Mouse (Mus musculus) T-helper 17 cell (primary cell): ENCODE measurements around the gene Th.

Experiments used
- in situ Hi-C, 2 experiments: fragments of 300-600 bp; cut with MboI, MseI; formaldehyde crosslinking; loops; 1 replicate in 1 of 2; 2 replicates in 1 of 2; pipeline ENCODE4 v1.15.1; 2025; ENCODE audit warnings: high pct_unique_total_duplicates in 2 of 2

Th gene

DNA sequence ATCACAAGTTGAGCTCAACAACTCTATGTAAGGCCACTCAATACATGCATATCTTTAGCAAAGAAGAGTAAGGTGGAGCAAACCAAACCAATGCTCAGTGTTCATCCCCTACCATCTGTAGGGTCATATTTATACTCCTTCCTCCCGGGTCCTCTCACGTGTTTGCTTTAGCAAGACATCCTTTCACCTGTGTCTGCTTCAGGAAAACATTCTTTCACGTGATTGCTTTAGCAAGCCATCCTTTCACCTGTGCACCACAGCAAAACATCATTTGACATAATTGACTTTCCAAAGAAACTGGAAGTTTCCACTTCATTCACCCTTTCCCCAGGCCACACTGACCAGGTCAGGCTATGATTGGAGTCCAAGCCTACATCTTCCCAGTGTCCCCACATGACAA lies at the start of gene Th:
TSS of gene Th (minus strand) at position 101 of the 400 bp plus-strand sequence.
- in situ Hi-C loops = no loop called here

DNA sequence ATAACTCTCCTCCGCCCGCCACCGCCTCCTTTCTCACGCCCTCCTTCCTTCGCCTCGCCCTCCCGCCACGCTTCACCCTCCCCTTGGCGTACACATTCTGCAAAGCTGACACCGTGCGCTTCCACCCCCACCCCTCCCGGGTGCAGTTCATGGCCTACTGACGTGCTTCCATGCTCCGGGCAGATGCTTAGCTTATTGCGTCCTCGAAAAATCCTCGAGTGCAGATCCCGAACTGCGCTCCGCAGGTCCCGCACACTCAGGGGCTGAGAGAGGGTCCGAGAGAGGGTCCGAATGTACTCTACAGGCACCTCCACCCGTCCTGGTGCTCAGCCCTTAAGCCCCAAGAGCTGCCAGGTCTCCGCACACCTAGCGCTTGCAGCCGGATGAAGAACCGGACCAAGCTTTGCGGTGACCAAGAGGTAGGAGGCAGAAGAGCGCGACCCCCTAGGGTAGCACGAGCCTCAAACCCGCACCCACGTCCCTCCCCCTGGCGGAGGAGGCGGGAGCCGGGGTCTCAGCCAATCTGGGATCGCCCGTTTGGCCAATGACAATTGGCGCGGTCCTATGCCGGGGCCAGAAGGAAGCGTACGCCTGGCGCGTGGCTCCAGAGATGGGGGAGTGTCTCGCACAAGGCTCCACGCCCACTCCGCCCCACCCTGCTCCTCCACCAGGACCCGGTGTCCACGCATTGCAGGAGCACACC lies 38.0 kb upstream of the Th start, which contains the start of gene Ascl2:
TSS of gene Ascl2 (minus strand) at position 456 of the 703 bp plus-strand sequence.
- in situ Hi-C loops = loop anchor here in 1 of 2 experiments (25.0 kb wide), 1 partner anchor 1043 kb away; the partner anchor contains the start of gene Shank2

DNA sequence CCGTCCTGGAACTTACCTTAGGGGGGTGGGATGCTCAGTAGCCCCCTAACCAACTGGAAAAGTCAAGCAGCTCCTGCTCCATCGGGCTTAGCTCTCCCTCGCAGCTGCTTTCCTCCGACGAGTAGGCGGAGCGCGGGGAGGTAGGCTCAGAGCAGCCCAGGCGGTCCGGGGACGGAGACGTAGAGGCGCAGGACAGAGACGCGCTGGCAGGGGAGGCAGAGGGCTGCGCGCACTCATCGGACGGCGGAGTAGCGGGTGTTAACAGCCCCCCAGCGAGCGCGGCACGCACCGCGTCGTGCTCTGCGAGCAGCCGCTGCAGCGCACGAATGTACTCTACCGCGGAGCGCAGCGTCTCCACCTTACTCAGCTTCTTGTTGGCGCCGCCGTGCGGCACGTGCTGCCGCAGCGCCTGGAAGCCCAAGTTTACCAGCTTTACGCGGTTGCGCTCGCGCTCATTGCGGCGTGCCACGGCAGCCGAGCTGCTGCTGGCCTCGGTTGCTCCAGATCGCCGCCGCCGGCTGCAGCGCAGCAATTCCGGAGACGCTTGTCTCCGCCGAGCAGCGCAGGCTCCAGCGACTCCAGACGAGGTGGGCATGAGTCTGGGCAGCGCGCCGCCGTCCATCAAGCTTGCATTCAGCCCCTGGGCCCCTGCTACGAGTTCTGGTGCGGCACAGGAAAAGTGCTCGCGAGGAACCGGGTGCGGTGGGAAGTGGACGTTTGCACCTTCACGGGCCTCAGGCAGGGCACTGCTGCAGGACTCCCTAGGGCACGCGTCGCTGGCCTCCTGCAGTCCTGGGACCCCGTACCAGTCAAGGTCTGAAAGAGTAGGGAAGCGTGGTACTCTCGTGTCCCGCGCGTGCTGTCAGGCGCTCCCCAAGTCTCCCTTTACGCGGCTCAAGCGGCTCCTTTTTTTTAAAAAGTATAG lies 37.2 kb upstream of the Th start:
- in situ Hi-C loops = loop anchor here in 1 of 2 experiments (25.0 kb wide), 1 partner anchor 1044 kb away; the partner anchor contains the start of gene Shank2

DNA sequence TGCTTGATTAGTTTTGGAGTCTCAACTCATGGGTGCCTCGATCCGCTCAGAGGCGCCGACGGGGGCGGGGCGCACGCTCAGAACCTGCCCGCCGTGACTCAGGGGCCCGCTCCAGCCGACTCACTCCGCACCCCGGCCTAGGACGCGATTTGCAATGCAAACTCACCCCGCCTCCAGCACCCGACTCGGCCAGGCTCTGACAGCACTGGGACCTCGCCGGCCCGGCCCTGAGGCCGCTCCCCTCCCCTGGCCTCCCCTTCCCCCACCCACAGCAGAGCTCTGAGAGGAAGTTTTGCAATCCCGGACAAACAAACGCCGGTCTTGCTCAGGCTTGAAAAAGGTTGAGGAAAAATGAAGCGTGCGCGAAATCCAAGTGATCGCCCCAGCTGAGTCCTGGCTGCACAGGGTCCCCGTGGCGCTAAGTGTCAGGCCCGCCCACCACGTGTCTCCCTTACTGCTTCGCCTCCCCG lies 36.5 kb upstream of the Th start:
- in situ Hi-C loops = loop anchor here in 1 of 2 experiments (25.0 kb wide), 1 partner anchor 1045 kb away; the partner anchor contains the start of gene Shank2

DNA sequence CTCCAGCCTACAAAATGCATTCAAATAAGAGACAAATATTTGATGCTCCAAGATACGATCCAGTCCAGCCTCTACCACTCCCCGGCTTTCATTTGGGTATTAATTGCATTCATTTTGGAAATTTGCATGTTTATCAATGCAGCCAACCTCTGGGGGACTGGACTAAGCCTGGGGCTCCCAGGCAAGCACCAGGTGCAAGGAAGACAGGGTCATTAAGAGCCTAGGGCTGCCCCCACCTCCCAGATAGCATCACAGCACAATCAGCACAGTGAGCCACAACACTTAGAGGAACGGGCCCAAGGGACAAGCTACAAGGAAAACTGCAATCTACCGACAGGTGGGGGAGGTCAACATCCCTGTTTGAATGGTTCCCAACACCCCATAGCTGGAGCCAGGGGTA lies 28.8 kb upstream of the Th start:
- in situ Hi-C loops = loop anchor here in 1 of 2 experiments (25.0 kb wide), 1 partner anchor 1053 kb away; the partner anchor contains the start of gene Shank2

DNA sequence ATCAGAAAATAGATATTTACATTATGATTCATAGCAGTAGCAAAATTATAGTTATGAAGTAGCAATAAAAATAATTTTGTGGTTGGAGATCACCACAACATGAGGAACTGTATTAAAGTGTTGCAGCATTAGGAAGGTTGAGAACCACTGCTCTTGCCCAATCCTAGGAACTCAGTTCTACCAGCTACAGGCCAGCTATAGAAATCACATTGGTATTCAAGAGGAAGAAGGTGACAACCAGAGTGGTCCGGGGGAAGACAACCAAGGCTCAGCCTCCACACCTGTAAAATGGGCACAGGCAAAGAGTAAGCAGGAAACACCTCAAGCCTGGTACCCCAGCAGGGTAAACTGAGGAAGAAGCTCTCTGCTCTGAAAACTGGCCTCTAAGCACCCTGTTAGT lies 27.9 kb upstream of the Th start:
- in situ Hi-C loops = loop anchor here in 1 of 2 experiments (25.0 kb wide), 1 partner anchor 1053 kb away; the partner anchor contains the start of gene Shank2

DNA sequence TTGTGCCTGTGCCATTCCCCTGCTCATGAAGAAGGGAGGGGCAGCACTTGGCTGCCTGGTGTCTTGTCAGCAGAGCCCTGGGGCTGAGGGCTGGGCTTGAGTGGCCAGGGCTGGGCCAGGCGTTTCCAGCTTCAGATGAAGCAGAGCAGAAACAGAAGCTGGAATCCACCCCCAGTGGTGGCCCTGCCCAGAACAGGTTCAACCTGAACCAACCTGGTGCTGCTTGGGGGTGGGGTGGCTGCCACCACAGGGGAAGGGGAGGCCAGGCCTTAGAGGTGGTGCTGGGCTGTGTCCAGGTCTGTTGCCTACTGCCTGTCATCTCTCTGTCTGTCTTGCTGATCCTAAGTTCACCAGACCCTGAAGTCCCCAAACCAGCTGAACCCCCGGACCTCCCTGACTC lies 25.1 kb upstream of the Th start:
- in situ Hi-C loops = loop anchor here in 1 of 2 experiments (25.0 kb wide), 1 partner anchor 1056 kb away; the partner anchor contains the start of gene Shank2

DNA sequence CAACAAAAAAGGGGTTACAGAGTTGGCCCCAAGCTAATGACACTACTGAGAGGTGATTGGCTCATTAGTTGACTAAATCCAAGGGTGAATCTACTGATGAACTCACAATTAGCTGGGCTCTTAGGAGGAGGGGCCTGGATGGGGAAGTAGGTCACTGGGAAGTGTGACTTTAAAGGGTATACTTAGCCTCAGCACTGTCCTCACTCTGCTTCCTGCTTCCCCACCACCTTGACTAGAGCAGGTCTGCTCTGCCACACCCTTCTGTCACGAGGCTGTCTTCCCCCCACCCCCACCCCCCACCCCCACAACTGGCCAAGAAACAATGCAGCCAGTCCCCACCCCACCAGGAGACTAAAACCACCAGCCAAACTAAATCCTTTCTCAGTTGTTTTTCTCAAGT lies 18.6 kb upstream of the Th start:
- in situ Hi-C loops = no loop called here

DNA sequence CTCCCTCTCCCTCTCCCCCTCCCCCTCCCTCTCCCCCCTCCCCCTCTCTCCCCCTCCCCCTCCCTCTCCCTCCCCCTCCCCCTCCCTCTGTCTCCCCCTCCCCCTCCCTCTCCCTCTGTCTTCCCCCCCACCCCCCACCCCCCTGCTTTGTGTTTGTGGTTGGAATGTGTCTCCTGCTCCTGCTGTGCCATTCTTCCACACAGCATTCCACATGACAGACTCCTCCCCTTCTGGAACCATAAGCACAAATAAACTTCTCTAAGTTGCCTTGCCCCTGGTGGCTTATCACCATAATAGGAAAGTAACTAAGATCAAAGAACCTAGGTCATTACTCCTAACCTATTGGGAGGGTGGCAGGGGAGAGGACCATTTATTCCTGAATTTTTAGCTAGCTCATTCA lies 6.7 kb upstream of the Th start:
- in situ Hi-C loops = no loop called here

DNA sequence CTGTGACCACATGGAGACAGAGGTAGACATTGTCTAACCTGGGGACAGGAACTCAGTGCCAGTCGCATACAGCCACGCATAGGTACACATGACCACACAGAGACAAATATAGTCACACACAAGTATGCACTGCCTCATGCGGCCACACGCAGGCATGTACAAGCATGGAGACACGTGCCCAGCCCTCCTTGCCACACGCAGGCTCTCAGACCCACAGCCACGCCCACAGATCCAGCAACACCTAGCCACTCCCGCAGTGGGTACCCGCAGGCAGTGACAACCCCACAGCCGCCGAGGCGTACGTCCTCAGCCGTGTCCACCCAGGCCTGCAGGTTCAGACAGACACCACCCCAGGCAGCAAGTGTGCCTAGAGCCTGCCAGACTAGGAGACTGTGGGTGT lies 4.8 kb upstream of the Th start:
- in situ Hi-C loops = no loop called here

DNA sequence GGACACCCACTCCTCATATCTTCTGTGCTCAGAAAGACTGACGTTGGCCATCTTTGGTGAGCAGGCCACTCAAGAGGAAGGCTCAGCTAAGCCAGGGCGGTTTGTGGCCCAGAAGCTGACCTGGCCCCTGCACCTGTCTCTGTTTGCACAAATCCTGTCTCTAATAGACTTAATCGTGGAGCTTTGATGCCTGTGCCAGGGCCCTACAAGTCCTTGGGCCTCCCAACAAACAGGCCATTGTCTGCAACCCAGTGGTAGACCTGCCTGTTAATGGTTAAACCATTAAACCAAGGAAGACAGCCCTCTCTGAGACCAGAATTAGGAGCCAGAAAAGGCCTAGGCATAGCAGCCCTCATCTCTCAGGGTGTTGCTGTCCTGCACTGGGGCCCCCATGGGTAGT lies 1.5 kb upstream of the Th start:
- in situ Hi-C loops = no loop called here

DNA sequence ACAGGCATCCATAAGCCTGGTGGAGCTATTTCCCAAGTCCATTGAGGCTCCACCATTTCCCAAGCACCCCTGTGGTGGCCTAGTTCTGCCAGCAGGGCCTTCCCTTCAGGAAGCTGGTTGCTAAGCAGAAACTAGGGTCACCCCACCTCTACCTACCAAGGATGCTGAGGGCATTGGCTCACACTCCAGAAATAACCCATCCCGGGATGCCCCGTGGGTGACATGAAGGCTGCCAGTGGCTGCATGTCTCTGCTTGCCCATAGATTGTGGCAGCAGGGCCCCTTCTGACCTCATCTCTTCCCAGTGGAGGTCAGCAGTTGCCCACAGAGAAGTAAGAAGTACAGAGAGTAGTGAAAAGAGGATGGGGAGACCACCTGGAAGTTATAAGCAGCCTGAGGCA lies 1.4 kb downstream of the Th start:
- in situ Hi-C loops = no loop called here

DNA sequence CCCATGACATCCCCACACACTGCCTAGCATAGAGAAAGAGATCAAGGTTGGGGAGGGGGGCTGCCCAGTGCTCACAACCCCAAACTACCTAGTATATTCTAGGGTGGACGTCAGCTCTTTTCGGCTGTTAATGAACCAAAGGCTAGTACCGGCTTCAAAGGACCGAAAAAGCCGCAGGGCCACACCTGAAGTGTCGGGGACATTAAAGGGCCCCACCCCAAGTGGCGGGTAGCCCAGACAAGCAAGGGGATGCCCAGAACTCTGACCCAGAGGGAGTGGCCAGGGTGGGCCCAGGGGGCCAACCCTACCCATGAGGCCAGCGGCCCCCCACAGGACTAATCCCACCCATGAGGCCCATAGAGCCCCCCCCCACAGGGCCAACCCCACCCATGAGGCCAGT lies 3.6 kb downstream of the Th start:
- in situ Hi-C loops = no loop called here

DNA sequence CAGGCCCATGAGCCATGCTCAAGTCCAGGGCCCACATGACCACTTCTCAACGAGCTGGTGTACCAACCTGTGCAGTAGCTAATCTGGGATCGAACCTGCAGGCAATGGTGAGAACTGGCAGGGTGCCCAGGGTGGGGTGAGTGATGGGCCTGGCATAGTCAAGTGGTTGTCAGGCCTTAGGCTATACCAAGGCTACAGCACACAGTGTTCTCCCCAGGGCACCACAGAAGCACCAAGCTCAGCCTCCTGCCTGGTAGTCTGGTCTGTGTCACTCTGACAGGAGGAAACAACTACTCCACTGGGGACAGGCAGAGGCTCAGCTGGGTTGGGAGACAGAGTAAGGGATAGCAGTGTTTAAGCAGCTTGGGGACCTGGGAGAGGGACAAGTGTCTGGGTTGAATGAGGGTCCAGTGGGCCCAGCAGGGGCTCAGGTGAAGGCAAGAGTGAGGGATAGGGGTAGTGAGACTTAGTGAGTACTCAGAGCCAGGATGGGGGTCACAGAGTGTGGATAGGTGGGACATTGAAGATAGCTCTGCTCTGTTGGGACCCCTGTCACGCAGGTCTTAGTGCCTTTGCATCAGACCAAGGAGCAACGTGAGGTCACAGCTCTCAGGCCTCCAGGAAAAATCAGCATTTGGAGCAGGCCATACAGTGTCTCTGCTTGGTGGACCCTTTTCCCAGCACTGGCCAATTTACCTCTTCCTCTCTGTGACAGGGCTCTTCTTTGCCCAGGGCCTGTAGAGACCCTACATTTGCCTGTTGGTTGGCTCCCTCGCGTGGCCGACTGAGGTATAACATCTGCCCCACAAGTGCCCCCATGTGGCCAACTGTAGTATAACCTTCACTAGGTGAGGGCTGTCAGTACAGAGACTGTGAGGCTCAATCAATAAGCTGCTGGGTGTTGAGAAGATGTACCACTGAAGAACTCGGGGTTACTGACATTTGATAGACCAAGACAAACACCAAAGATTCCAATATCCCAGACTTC lies 12.0 kb downstream of the Th start:
- in situ Hi-C loops = no loop called here

DNA sequence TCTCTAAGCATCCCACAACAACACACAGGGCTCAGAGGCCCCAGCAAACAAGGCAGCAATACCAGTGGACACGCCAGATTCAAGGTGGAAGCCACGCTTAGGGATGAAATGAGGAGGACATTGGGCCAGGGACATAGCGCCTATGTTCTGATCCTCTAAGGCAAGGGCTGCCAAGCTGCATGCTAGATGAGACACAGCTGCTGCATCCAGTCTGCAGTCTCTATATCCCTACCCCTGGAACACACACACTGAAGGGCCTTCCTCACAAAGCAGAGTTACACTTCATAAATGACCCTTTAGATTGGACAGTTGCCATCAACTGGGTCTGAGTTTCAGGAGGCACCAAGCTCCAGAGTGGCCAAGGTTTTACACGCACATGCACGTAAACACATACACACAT lies 13.3 kb downstream of the Th start:
- in situ Hi-C loops = no loop called here

DNA sequence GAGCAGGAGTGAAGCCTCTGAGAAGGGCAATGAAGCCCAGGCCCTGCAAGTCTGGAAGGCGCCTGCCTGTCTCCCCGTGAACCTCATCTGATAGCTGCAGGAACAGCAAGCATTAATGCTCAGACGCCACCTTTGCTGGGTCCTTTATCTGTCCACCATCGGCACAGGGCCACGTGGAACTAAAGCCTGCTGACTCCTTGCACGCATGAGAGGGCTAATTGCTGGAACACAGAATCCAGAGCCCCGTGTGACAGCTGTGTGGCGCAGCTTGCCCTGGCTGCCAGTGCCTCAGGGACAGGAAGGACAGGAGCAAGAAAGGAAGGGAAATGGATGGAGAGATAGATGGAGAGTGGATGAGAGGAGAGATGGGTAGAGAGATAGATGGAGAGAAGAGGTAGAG lies 14.8 kb downstream of the Th start:
- in situ Hi-C loops = no loop called here

DNA sequence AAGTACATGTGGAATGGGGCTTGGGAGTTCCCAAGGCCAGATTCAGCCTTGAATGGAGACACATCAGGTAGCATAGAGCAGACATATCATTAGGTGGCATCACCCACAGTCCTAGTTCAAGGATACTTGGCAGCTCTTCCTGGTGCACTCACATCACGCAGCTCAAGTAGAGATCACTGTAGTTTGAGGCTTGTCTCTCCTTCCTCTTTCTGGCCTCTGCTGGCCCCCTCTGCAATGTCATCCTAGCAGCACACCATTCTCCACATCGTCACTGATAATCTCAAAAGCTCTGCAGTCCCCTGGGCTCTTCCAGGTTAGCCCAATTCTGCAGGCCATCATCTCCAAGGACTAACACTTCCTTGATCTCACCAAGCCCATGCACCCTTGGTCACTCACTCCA lies 19.2 kb downstream of the Th start:
- in situ Hi-C loops = no loop called here

DNA sequence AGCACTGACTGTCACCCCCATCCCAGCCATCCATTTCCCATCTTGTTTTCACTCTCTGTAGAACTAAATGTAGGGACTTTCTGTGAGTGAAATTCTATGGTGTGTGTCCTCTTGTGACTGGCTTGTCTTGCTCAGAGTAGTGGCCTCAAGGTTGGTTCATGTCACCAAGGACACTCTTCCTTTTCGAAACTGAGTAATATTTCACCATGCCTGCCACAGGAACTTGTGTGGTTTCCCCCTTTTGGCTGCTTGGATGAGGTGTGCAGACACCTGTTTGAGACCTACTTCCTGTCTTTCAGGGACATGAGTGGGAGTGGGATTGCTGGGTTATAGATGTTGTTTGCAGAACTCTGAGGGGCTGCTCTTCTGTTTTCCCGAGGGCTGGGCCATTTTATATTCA lies 20.8 kb downstream of the Th start:
- in situ Hi-C loops = no loop called here

DNA sequence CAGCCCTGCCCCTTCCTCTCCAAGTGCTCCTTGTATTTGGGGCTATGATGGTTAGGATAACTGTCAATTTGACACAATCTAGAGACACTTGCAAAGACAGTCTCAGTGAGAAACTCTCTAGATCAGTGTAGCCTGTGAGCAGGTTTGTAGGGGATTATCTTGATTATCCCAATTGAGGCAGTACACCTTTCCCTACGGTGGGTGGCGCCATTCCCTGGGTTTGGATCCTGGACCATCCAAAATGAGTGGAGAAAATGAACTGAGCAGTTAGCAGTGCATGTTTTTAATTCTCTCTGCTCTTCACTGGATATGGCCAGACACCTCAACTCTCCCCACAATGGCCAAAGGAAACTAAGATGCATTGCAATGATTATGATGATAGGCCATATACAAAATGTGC lies 21.3 kb downstream of the Th start:
- in situ Hi-C loops = no loop called here

DNA sequence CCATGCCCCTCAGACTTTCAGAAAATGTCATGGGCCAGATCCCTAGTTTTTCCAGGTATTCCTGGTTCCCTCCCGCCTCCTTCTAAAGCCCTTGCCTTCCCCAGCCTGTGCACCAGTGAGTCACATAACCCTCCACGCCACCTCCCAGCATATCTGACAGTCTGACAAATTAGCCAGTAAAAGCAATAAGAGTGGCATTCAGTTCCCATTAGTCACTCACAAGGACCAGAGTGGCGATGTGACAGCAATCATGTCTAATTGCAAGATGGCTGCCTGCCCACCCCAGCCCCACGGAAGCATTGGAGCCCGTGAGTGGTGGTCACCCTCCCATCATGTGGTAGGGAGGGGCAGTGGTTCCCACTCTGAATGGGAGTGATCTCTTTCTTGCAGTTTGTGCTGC lies 25.3 kb downstream of the Th start:
- in situ Hi-C loops = no loop called here

DNA sequence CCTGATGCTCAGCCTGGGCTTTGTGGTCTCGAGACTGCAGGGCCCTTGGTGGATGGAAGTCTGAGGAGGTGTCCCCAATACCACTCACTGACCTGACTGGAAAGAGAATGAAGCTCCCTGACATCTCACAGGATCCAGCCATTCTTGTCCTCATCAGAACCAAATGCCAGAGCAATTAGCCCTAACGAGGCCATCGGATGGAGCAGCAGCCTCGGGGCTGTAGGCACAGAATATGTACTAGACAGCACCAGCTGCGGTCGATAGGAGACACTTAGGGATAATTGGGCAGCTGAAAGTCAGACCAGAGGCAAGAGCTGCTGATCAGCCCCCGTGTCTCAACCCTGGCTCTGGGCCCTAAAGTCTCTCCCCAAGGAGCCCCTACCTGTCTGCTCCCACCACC lies 26.6 kb downstream of the Th start:
- in situ Hi-C loops = no loop called here
